Comparison of ENCODE assay signal across 16 mouse cellular contexts in the genomic region with DNA sequence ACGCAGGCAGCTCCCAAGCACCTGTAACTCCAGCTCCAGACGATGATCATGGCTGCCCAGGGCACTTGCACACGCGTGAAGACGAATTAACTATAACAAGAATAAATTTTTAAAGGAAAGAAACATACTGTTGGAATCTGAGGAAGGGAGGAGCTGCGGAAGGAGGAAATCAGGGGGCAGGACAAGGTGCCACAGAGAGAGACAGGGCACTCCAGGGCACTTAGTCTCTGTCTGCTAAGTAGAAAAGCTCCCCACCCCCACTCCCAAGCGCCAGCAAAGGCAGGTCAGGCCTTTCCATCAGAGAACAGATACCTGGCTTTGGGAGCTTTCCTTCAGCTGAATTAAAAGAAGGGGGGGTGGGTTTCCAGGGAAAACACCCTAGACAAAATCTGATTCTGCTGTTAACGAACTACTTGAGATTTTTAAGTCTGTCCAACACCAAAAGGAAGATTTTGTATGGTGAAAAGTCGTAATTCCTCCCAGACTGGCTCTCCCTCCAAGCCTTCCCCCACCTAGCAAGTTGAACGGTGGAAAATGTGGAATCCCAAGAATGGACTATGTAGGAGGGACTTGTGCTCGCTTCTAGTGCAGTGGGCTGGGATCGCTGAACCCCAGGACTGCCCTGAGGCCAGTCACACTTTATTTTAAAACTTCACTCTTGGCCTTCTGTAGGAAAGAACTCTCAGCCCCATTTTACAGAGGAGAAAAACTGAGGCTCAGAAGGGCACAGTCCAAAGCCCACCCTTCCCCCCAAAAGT. TPM values are rescaled to one million over a fixed set of nuclear protein-coding genes. Genes with fewer than 3 reads are reported as not detected.
DNase-seq lines count a peak whose midpoint lies in the region; ATAC-seq and TF ChIP-seq lines count a peak whose summit lies in the region.
"Had no signal": no experiment of that assay in that cellular context is flagged by ENCODE, and none has a peak within 500 bp of the region (broad histone marks: within the 10 kb centered on the region; RNA-seq: fewer than 3 reads in every experiment).

No protein-coding gene starts in this region.

- H3K4me1 ChIP-seq in forebrain, embryonic 10.5 days = peaks cover 34% of the 10 kb centered on the region
- no peaks in the 10 kb centered on the region for H3K4me1 ChIP-seq in forebrain, embryonic 11.5 days (replicated peaks; ENCODE audit: control insufficient read depth, insufficient read depth, low read length)
- peaks cover 13% of the 10 kb centered on the region; the same call in 1 of the 2 replicates for H3K4me1 ChIP-seq in kidney, postnatal 0 days (replicated peaks; ENCODE audit: insufficient read depth, low read length)
- peaks cover 60% of the 10 kb centered on the region for H3K4me1 ChIP-seq in limb, embryonic 13.5 days
- H3K4me1 ChIP-seq: liver, embryonic 12.5 days had no signal

- no peak for DNase-seq in forebrain, embryonic 10.5 days (ENCODE audit: extremely low spot score, low spot score)
- DNase-seq in forebrain, embryonic 11.5 days (ENCODE audit: low spot score) = no peak
- DNase-seq in kidney, postnatal 0 days (ENCODE audit: low spot score) = peak; percentile 65
- no peak for DNase-seq in kidney, adult 9 months
- peak; percentile 56 for DNase-seq in embryo, embryonic 11 days
- no peak for DNase-seq in urinary bladder, postnatal 25 days (ENCODE audit: low spot score)
- no peak for DNase-seq in left cerebral cortex, postnatal 36 days (ENCODE audit: low spot score in 2 of 2)
- DNase-seq: adrenal gland, adult 8-10 months; cerebellum, postnatal 14 days; thymus, postnatal 4 days had no signal

- no peak overlapping the region for H3K4me2 ChIP-seq in forebrain, embryonic 11.5 days (ENCODE audit: low read depth, low read length, severe bottlenecking)
- H3K4me2 ChIP-seq in kidney, postnatal 0 days (ENCODE audit: low read length) = no peak overlapping the region
- H3K4me2 ChIP-seq in limb, embryonic 13.5 days (replicated peaks) = 0 out of 2 replicates have a peak overlapping the region, but pooled peaks have one; percentile 3
- H3K4me2 ChIP-seq: liver, embryonic 12.5 days had no signal

- no peaks in the 10 kb centered on the region; the same call in 1 of the 2 replicates for H3K36me3 ChIP-seq in forebrain, embryonic 10.5 days (replicated peaks)
- H3K36me3 ChIP-seq in forebrain, embryonic 11.5 days (ENCODE audit: control insufficient read depth, insufficient read depth, low read length) = no peaks in the 10 kb centered on the region
- no peaks in the 10 kb centered on the region for H3K36me3 ChIP-seq in kidney, postnatal 0 days (ENCODE audit: insufficient read depth, low read length)
- H3K36me3 ChIP-seq in limb, embryonic 13.5 days = no peaks in the 10 kb centered on the region
- H3K36me3 ChIP-seq: liver, embryonic 12.5 days had no signal

- 52% methylated on average over 12 of the region's 12 CpGs for WGBS in forebrain, embryonic 10.5 days
- 60% methylated on average over 12 of the region's 12 CpGs for WGBS in forebrain, embryonic 11.5 days
- 45% methylated on average over 12 of the region's 12 CpGs for WGBS in kidney, postnatal 0 days
- 23% methylated on average over 12 of the region's 12 CpGs for WGBS in limb, embryonic 13.5 days

- no peak for TF ChIP-seq CTCF in kidney, postnatal 0 days (IDR thresholded peaks at IDR 0.05; ENCODE audit: low read depth)

- peak overlapping the region; percentile 76 for H3K27ac ChIP-seq in forebrain, embryonic 10.5 days
- H3K27ac ChIP-seq in forebrain, embryonic 11.5 days (ENCODE audit: low read depth, low read length) = no peak overlapping the region
- H3K27ac ChIP-seq in kidney, postnatal 0 days = no peak overlapping the region
- peak overlapping the region; percentile 80 for H3K27ac ChIP-seq in limb, embryonic 13.5 days
- H3K27ac ChIP-seq: liver, embryonic 12.5 days had no signal

- no peak overlapping the region for H3K4me3 ChIP-seq in forebrain, embryonic 10.5 days
- H3K4me3 ChIP-seq in forebrain, embryonic 11.5 days (ENCODE audit: low read depth, low read length) = no peak overlapping the region
- no peak overlapping the region for H3K4me3 ChIP-seq in kidney, postnatal 0 days (replicated peaks; ENCODE audit: low read depth, low read length)
- no peak overlapping the region for H3K4me3 ChIP-seq in limb, embryonic 13.5 days
- H3K4me3 ChIP-seq: liver, embryonic 12.5 days had no signal

- H3K27me3 ChIP-seq in forebrain, embryonic 10.5 days (ENCODE audit: poor library complexity, severe bottlenecking) = no peaks in the 10 kb centered on the region
- H3K27me3 ChIP-seq in forebrain, embryonic 11.5 days (ENCODE audit: control insufficient read depth, insufficient read depth, low read length) = no peaks in the 10 kb centered on the region
- H3K27me3 ChIP-seq in kidney, postnatal 0 days (ENCODE audit: insufficient read depth, low read length) = no peaks in the 10 kb centered on the region
- H3K27me3 ChIP-seq in limb, embryonic 13.5 days = no peaks in the 10 kb centered on the region
- H3K27me3 ChIP-seq: liver, embryonic 12.5 days had no signal

- H3K9ac ChIP-seq in forebrain, embryonic 11.5 days (ENCODE audit: low read length) = no peak overlapping the region
- no peak overlapping the region for H3K9ac ChIP-seq in kidney, postnatal 0 days (ENCODE audit: low read depth, low read length)
- H3K9ac ChIP-seq in limb, embryonic 13.5 days = no peak overlapping the region
- H3K9ac ChIP-seq: liver, embryonic 12.5 days had no signal

- no peak for ATAC-seq in forebrain, embryonic 11.5 days (replicated peaks; ENCODE audit: low FRiP score)
- no peak for ATAC-seq in kidney, postnatal 0 days (replicated peaks; ENCODE audit: low FRiP score, low read depth)
- ATAC-seq in limb, embryonic 13.5 days (ENCODE audit: low FRiP score, low read depth) = peak; percentile 50; the same call in 1 of the 2 replicates
- ATAC-seq: inflammation-experienced regulatory T-cells, adult 6 months; liver, embryonic 12.5 days had no signal

- H3K9me3 ChIP-seq in forebrain, embryonic 10.5 days = no peaks in the 10 kb centered on the region
- no peaks in the 10 kb centered on the region for H3K9me3 ChIP-seq in forebrain, embryonic 11.5 days (ENCODE audit: control insufficient read depth, low read length)
- H3K9me3 ChIP-seq in kidney, postnatal 0 days (replicated peaks; ENCODE audit: low read length) = no peaks in the 10 kb centered on the region
- no peaks in the 10 kb centered on the region for H3K9me3 ChIP-seq in limb, embryonic 13.5 days
- H3K9me3 ChIP-seq: liver, embryonic 12.5 days had no signal

- intact Hi-C loops in left cerebral cortex, postnatal 36 days (cut with DNase I) = no loop called here

RNA-seq across cellular contexts. Expression of gene Kank4, which starts 11.9 kb away (rescaled TPM):
- polyA plus RNA-seq in forebrain, embryonic 10.5 days (2016; fragmentation: Nextera tagmentation; extraction: Ambion mirVana) = 1.4 and 1.6 TPM in 2 replicates
- polyA plus RNA-seq in forebrain, embryonic 11.5 days (2014; fragmentation: Nextera tagmentation; extraction: Ambion mirVana) = 1.1 and 1.3 TPM in 2 replicates
- polyA plus RNA-seq in kidney, postnatal 0 days (2015; fragmentation: Nextera tagmentation; extraction: Ambion mirVana) = 2.3 and 2.7 TPM in 2 replicates
- 2.8 and 3.0 TPM in 2 replicates for polyA plus RNA-seq in limb, embryonic 13.5 days (2015; fragmentation: Nextera tagmentation; extraction: Ambion mirVana)
- 1 to 10 TPM; 2.3 to 2.8 TPM for total RNA-seq in left cerebral cortex, postnatal 36 days (2021)
- total RNA-seq: MEL had no signal
- polyA plus RNA-seq: inflammation-experienced regulatory T-cells, adult 6 months had no signal

RNA-seq across cellular contexts. Expression of gene I0C0044D17Rik, which starts 18.2 kb away (rescaled TPM):
- not detected in 2 replicates for polyA plus RNA-seq in forebrain, embryonic 10.5 days (2016; fragmentation: Nextera tagmentation; extraction: Ambion mirVana)
- polyA plus RNA-seq in forebrain, embryonic 11.5 days (2014; fragmentation: Nextera tagmentation; extraction: Ambion mirVana) = not detected in 2 replicates
- not detected in 2 replicates for polyA plus RNA-seq in kidney, postnatal 0 days (2015; fragmentation: Nextera tagmentation; extraction: Ambion mirVana)
- not detected in 2 replicates for polyA plus RNA-seq in limb, embryonic 13.5 days (2015; fragmentation: Nextera tagmentation; extraction: Ambion mirVana)
- not detected for total RNA-seq in left cerebral cortex, postnatal 36 days (2021)
- total RNA-seq: adrenal gland, adult 8-10 months; megakaryocyte, adult 5-6 weeks; MEL had no signal
- polyA plus RNA-seq: inflammation-experienced regulatory T-cells, adult 6 months; liver, embryonic 12.5 days; stomach, embryonic 16.5 days had no signal

Comparison
In these comparisons a context has a peak if more than half of its experiments do, and no peak if none do; other contexts are left out.
1. DNase-seq: peak in kidney, postnatal 0 days (single experiment) and embryo, embryonic 11 days (single experiment); none in forebrain, embryonic 10.5 days (single experiment), forebrain, embryonic 11.5 days (single experiment), kidney, adult 9 months (single experiment), urinary bladder, postnatal 25 days (single experiment) and left cerebral cortex, postnatal 36 days (0 of 2).
2. H3K27ac ChIP-seq: peak in forebrain, embryonic 10.5 days (single experiment) and limb, embryonic 13.5 days (single experiment); none in forebrain, embryonic 11.5 days (single experiment) and kidney, postnatal 0 days (single experiment).